Mouse (Mus musculus) ES-Bruce4 (cell line): Measurements from ENCODE around the gene Mrps7.

Source experiments
- CTCF ChIP-seq: IDR thresholded peaks from one replicate; pipeline ENCODE4 v1.8.1; 2011; ENCODE audit warnings: low read depth, low read length
- POLR2A ChIP-seq: IDR thresholded peaks from one replicate; pipeline ENCODE4 v1.8.1; 2011; ENCODE audit warnings: low read length; ENCODE audit not compliant: insufficient read depth

DNA sequence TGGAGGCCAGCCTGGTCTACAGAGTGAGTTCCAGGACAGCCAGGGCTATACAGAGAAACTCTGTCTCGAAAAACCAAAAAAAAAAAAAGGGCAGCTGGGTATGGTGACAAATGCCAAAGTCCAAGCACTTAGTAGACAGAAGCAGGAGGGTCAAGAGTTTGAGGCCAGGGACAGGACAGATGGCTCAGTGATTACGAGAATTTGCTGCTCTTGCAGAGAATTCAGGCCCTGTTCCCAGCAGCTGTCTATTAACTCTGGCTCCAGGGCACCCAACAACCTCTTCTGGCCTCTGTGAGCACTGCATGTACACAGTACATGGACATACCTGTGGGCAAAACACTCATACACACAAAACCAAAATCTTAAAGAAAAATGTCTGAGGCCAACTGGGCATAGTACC is 14.3 kb downstream of the Mrps7 start:
- TF ChIP-seq CTCF (no peak), POLR2A (no peak)
